Mouse (Mus musculus) CH12.LX (cell line): ENCODE results near the gene Adcy7. TPM values are rescaled to one million over a fixed set of nuclear protein-coding genes. Genes with fewer than 3 reads are reported as not detected.
A peak's percentile ranks its signal among the peaks of the same experiment; 100 is the strongest.

Experiments
- DNase-seq: peaks from one replicate; pipeline ENCODE4 v3.0.0-alpha.2; 2013; ENCODE audit errors: extremely low read depth
- H3K27ac ChIP-seq: 2 replicates; pipeline ENCODE4 v1.5.1; 2012; ENCODE audit warnings: low read depth, mild to moderate bottlenecking, control low read depth, moderate library complexity; ENCODE audit not compliant: insufficient read depth
- H3K27me3 ChIP-seq: replicated peaks from 2 replicates; pipeline ENCODE3; 2012; ENCODE audit warnings: inconsistent platforms
- H3K36me3 ChIP-seq, 2 experiments: replicated peaks in 1 of 2; 2 replicates each; pipeline versions ENCODE3 to v1.6.1; 2012; ENCODE audit warnings: inconsistent platforms in 1 of 2, low read length in 1 of 2, mild to moderate bottlenecking in 1 of 2, mixed read lengths in 1 of 2, moderate library complexity in 1 of 2; ENCODE audit not compliant: control insufficient read depth in 1 of 2, insufficient read depth in 1 of 2
- H3K4me1 ChIP-seq, 2 experiments: 2 replicates each; pipeline ENCODE4 v1.6.1; 2012; ENCODE audit warnings: inconsistent platforms in 1 of 2, moderate library complexity in 1 of 2; ENCODE audit not compliant: insufficient read depth in 2 of 2, control insufficient read depth in 1 of 2
- H3K4me2 ChIP-seq: 2 replicates; pipeline ENCODE4 v1.6.1; 2012; ENCODE audit warnings: low read depth, mild to moderate bottlenecking, control low read depth; ENCODE audit not compliant: poor library complexity, insufficient read depth, severe bottlenecking
- H3K4me3 ChIP-seq, 3 experiments: fragments of 150-350 bp in 1 of 3; sonication (generic) in 1 of 3; replicated peaks in 1 of 3; 2 replicates each; pipeline versions ENCODE3 to v1.5.1; 2011 to 2012; ENCODE audit warnings: low read depth in 2 of 3, low read length in 2 of 3, mild to moderate bottlenecking in 2 of 3, moderate library complexity in 2 of 3, control low read depth in 1 of 3, improper control_type of control experiment in 1 of 3, inconsistent platforms in 1 of 3, mixed read lengths in 1 of 3; ENCODE audit not compliant: poor library complexity in 1 of 3
- H3K79me2 ChIP-seq: replicated peaks from 2 replicates; pipeline ENCODE4 v1.6.1; 2012; ENCODE audit warnings: mild to moderate bottlenecking, moderate library complexity; ENCODE audit not compliant: control insufficient read depth, poor library complexity, insufficient read depth, severe bottlenecking; ENCODE audit errors: extremely low read depth
- H3K9ac ChIP-seq: 2 replicates; pipeline ENCODE4 v1.6.1; 2012; ENCODE audit warnings: low read depth, mild to moderate bottlenecking, control low read depth, moderate library complexity; ENCODE audit not compliant: insufficient read depth
- H3K9me3 ChIP-seq: replicated peaks from 2 replicates; pipeline ENCODE3; 2012; ENCODE audit warnings: low read length, inconsistent platforms, mixed read lengths
- BHLHE40 ChIP-seq: IDR thresholded peaks from 2 replicates; pipeline ENCODE4 v1.6.1; 2011; ENCODE audit warnings: mild to moderate bottlenecking, low read depth, low read length, improper control_type of control experiment
- CHD1 ChIP-seq: IDR thresholded peaks from 2 replicates; pipeline ENCODE4 v1.6.1; 2012; ENCODE audit warnings: low read depth, low read length, improper control_type of control experiment, inconsistent platforms
- CHD2 ChIP-seq: IDR thresholded peaks from 2 replicates; pipeline ENCODE4 v1.6.1; 2011; ENCODE audit warnings: low read length, improper control_type of control experiment
- CTCF ChIP-seq, 2 experiments: IDR thresholded peaks in 1 of 2; conservative IDR thresholded peaks in 1 of 2; 2 replicates each; pipeline ENCODE4 v1.5.1; 2011 to 2012; ENCODE audit warnings: low read depth in 2 of 2, low read length in 2 of 2, improper control_type of control experiment in 1 of 2, inconsistent platforms in 1 of 2, mild to moderate bottlenecking in 1 of 2, moderate library complexity in 1 of 2
- E2F4 ChIP-seq: IDR thresholded peaks from 2 replicates; pipeline ENCODE4 v1.6.1; 2011; ENCODE audit warnings: low read depth, low read length, improper control_type of control experiment; ENCODE audit not compliant: insufficient replicate concordance
- EP300 ChIP-seq: IDR thresholded peaks from 2 replicates; pipeline ENCODE4 v1.6.1; 2011; ENCODE audit warnings: low read length, improper control_type of control experiment
- ETS1 ChIP-seq: conservative IDR thresholded peaks from 2 replicates; pipeline ENCODE4 v1.6.1; 2012; ENCODE audit warnings: low read depth, mild to moderate bottlenecking, inconsistent platforms, low read length, improper control_type of control experiment, moderate library complexity
- GABPA ChIP-seq: IDR thresholded peaks from 2 replicates; pipeline ENCODE4 v1.6.1; 2012; ENCODE audit warnings: low read depth, low read length, improper control_type of control experiment, inconsistent platforms; ENCODE audit not compliant: insufficient replicate concordance
- HCFC1 ChIP-seq: IDR thresholded peaks from 2 replicates; pipeline ENCODE4 v1.6.1; 2012; ENCODE audit warnings: low read depth, mild to moderate bottlenecking, inconsistent platforms, low read length, improper control_type of control experiment
- IRF4 ChIP-seq: IDR thresholded peaks from 2 replicates; pipeline ENCODE4 v1.6.1; 2014; ENCODE audit warnings: low read depth, mild to moderate bottlenecking, inconsistent platforms, low read length, improper control_type of control experiment
- JUN ChIP-seq: IDR thresholded peaks from 2 replicates; pipeline ENCODE4 v1.6.1; 2011; ENCODE audit warnings: low read depth, mild to moderate bottlenecking, low read length, improper control_type of control experiment, moderate library complexity; ENCODE audit not compliant: insufficient read depth
- JUND ChIP-seq: conservative IDR thresholded peaks from 2 replicates; pipeline ENCODE4 v1.6.1; 2011; ENCODE audit warnings: low read depth, low read length, improper control_type of control experiment
- MYC ChIP-seq: IDR thresholded peaks from 2 replicates; pipeline ENCODE4 v1.6.1; 2011; ENCODE audit warnings: low read depth, mild to moderate bottlenecking, improper control_type of control experiment, low read length
- NRF1 ChIP-seq: IDR thresholded peaks from 2 replicates; pipeline ENCODE4 v1.6.1; 2014; ENCODE audit warnings: low read depth, mild to moderate bottlenecking, inconsistent platforms, low read length, improper control_type of control experiment, moderate library complexity
- POLR2AphosphoS2 ChIP-seq: IDR thresholded peaks from 2 replicates; pipeline ENCODE4 v1.6.1; 2011; ENCODE audit warnings: low read depth, low read length, improper control_type of control experiment
- RAD21 ChIP-seq: IDR thresholded peaks from 2 replicates; pipeline ENCODE4 v1.6.1; 2011; ENCODE audit warnings: low read depth, mild to moderate bottlenecking, low read length, improper control_type of control experiment, moderate library complexity
- SIN3A ChIP-seq: IDR thresholded peaks from 2 replicates; pipeline ENCODE4 v1.6.1; 2012; ENCODE audit warnings: low read length, improper control_type of control experiment, inconsistent platforms
- SMC3 ChIP-seq: IDR thresholded peaks from 2 replicates; pipeline ENCODE4 v1.6.1; 2011; ENCODE audit warnings: low read depth, low read length, improper control_type of control experiment
- TCF12 ChIP-seq: IDR thresholded peaks from 2 replicates; pipeline ENCODE4 v1.6.1; 2014; ENCODE audit warnings: low read depth, mild to moderate bottlenecking, inconsistent platforms, low read length, improper control_type of control experiment
- UBTF ChIP-seq: IDR thresholded peaks from 2 replicates; pipeline ENCODE4 v1.6.1; 2012; ENCODE audit warnings: low read depth, mild to moderate bottlenecking, inconsistent platforms, low read length, improper control_type of control experiment, moderate library complexity
- USF1 ChIP-seq: IDR thresholded peaks from 2 replicates; pipeline ENCODE4 v1.6.1; 2014; ENCODE audit warnings: low read depth, mild to moderate bottlenecking, inconsistent platforms, low read length, improper control_type of control experiment
- ZNF384 ChIP-seq: IDR thresholded peaks from 2 replicates; pipeline ENCODE4 v1.6.1; 2012; ENCODE audit warnings: low read depth, low read length, improper control_type of control experiment, inconsistent platforms
- dilution Hi-C: fragments of 300-500 bp; cut with MboI; formaldehyde crosslinking; loops from 2 replicates; pipeline ENCODE4 v1.14.3; 2020; ENCODE audit warnings: low sequenced_read_pairs; ENCODE audit not compliant: extremely low pct_unique_long_range_greater_than_20kb, extremely low pct_ligation_motif_present
- in situ Hi-C: fragments of 300-500 bp; cut with MboI; formaldehyde crosslinking; loops from 3 replicates; pipeline ENCODE4 v1.14.3; 2019; ENCODE audit warnings: low sequenced_read_pairs, low pct_ligation_motif_present, low pct_unique_long_range_greater_than_20kb, mixed read lengths
- polyA plus RNA-seq: library from polyadenylated mRNA; unstranded; fragments of >175 nt; gene quantifications from 2 replicates; pipeline ENCODE4 v1.2.1, GENCODE M21; 2012; ENCODE audit warnings: low read depth; ENCODE audit not compliant: insufficient read length
- total RNA-seq, 2 experiments: library from RNA; depleted of rRNA; stranded (reverse); fragments of 300-350 nt in 1 of 2; fragments of >200 nt in 1 of 2; gene quantifications; 2 replicates each; pipeline ENCODE4 v1.2.3; 2012 to 2014

The Adcy7 gene
- total and polyA plus RNA-seq, 3 experiments: 25.7 to 28.5 (median 27.0) TPM

DNA sequence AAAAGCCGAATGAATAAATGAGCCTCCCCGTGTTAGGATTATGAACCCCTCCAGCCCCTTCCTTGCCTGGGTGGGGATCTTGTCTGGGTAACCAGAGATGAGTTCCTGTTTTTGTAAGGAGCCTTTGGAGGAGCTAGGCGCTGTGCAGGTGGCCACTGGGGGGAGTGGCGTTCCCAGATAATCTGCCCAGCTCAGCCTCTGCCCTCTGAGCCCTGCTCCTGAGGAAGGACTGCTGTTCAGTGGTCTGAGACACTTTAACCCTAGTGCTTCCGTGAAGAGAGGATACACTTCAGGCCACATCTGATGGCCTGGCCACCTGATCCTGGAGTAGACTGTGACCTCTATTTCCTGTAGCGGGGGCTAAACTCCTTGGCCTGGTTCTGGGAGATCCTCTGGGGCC is 97.0 kb downstream of the Adcy7 start:
- no peak overlapping the region for H3K4me3 ChIP-seq
- H3K4me2 ChIP-seq: no peak overlapping the region
- H3K4me1 ChIP-seq: peaks cover 0 to 6% of the 10 kb centered on the region in 2 experiments; a peak in 2 of 4 replicates
- TF ChIP-seq SMC3: peak; percentile 47
- no peak for TF ChIP-seq CHD1
- no peak for TF ChIP-seq MYC
- TF ChIP-seq RAD21: peak; percentile 53
- no peak for TF ChIP-seq IRF4
- no peak for TF ChIP-seq EP300
- TF ChIP-seq GABPA: no peak
- no peak for TF ChIP-seq E2F4
- no peak for TF ChIP-seq CHD2
- peak in 1 of 2 experiments; percentile 54; a peak in 2 of 4 replicates for TF ChIP-seq CTCF (conservative IDR thresholded peaks at IDR 0.05 in 1 of 2, IDR thresholded peaks at IDR 0.05 in 1 of 2; ENCODE audit: low read depth in 2 of 2, low read length in 2 of 2)
- H3K27ac ChIP-seq: no peak overlapping the region
- H3K36me3 ChIP-seq: no peaks in the 10 kb centered on the region
- dilution Hi-C loops (no loop called here), in situ Hi-C loops (no loop called here)
- no peak for DNase-seq
- no peak overlapping the region for H3K9ac ChIP-seq
- H3K79me2 ChIP-seq: no peaks in the 10 kb centered on the region
- H3K27me3 ChIP-seq: peaks cover 41% of the 10 kb centered on the region
- peaks cover 8% of the 10 kb centered on the region for H3K9me3 ChIP-seq

DNA sequence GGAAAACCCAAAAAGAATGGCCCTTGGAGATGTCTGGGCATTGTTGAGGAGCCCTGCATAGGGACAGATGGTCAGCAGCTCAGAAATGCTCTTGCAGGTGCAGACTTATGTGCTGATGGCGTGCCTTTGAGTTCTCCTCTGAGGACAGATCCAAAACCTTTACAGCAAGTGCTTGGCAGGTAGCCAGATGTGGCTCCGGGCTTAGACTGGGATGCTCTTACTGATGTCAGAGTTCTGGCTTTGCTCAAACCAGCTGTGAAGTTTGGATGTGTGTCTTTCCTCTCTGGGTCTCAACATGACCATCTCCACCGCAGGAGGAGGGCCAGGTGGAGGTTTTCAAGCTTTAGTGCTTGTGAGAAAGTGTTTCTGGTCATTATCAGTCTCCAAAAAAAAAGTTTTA is 97.6 kb downstream of the Adcy7 start:
- no peak for TF ChIP-seq SIN3A
- no peak for TF ChIP-seq JUND
- no peak for TF ChIP-seq JUN
- TF ChIP-seq HCFC1: no peak
- no peak for TF ChIP-seq TCF12
- TF ChIP-seq RAD21: no peak
- no peak for TF ChIP-seq POLR2AphosphoS2
- TF ChIP-seq E2F4: no peak
- no peak for TF ChIP-seq ZNF384
- TF ChIP-seq BHLHE40: no peak
- no peak for TF ChIP-seq USF1
- TF ChIP-seq NRF1: no peak
- no peak for TF ChIP-seq ETS1
- no peak for TF ChIP-seq UBTF
- Histone ChIP-seq H3K27ac (no peak overlapping the region), H3K4me1 (peaks cover 0 to 6% of the 10 kb centered on the region in 2 experiments; a peak in 2 of 4 replicates), H3K4me2 (no peak overlapping the region), H3K36me3 (no peaks in the 10 kb centered on the region), H3K4me3 (no peak overlapping the region), H3K27me3 (peaks cover 40% of the 10 kb centered on the region), H3K9me3 (peaks cover 7% of the 10 kb centered on the region), H3K9ac (no peak overlapping the region), H3K79me2 (no peaks in the 10 kb centered on the region)
- DNase-seq: no peak
- in situ Hi-C loops (loop anchor here (10.0 kb wide), 2 partner anchors 255 to 385 kb away; no protein-coding TSS in a partner anchor), dilution Hi-C loops (no loop called here)
